Mouse (Mus musculus): ENCODE measurements around the gene Nckap1l. TPM values are rescaled to one million over a fixed set of nuclear protein-coding genes. Genes with fewer than 3 reads are reported as not detected.

The Nckap1l gene
- 2.5 and 3.1 TPM in 2 replicates for polyA plus RNA-seq (2015; fragmentation: Nextera tagmentation; extraction: Ambion mirVana)

DNA sequence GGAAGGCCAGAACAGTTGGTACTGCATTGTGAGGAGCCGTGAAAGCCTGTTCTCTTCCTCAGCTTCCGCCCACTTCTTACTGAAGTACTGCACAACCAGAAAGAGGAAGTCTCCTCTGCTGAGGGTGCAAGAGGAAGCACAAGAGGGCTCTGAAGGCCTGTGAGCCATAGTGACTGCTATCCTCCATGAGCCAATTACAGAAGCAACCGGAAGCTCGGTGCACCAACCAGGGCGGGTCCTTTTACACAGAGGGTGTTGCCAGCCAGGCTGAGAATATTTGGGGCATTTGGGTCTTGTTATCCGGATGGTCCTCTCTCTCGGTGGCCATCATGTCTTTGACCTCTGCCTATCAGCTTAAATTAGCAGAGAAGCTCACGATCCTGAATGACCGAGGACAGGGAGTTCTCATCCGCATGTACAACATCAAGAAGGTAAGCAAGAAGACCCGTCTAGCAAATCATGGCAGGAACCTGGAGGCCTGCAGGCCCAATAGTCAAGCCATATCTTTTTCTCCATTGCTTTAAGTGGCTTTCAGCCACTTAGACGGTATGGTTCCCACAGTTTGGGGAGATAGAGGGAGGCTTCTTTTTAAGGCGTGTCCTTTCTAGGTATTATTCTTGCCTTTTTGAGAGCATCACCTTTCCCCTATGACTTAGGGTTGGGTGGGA, at the start of gene Nckap1l:
Gene Nckap1l, plus strand, starts transcription at position 244 of the 668 bp plus-strand sequence.

DNA sequence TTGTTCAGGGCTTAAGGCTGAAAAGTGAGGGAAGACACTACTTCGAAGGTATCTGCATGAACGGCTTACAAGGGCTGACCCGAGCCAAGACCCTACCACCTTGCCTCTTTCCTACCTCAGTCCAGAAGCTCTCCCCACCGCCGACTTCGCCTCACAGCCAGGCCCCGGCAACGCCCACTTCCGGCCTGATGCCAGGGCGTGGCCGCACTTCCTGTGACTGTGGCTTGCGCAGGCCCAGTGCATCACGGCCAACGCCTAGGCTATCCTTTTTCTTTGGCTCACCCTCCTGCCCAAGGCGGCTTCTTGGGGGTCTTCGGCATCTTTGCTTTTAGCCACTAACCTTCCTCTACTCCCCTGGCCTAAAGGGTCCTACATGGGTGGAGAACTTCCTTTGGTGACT, 23.4 kb upstream of the Nckap1l start, which contains the start of gene Gtsf1:
Gene Gtsf1, minus strand, starts transcription at position 230 of the 400 bp plus-strand sequence.

DNA sequence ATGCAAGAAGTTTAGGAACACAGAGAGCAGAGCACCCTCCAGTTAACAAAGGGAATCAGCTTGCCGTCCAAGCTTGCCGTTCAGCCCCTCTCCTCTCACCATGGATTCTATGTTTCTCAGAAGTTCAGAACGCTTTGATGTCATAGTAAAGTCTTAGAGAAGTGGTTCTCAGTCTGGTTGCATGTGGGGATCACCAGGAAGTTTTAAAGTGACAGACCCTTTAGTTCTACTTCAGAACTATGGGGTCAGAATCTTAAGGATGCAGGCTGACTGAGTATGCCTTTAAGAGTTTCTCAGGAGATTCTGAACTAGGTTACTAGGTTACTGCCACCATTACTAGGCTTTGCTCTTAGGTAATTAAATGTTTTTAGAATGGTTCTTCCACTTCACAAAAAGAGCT, 5.2 kb upstream of the Nckap1l start, which contains the start of gene Gtsf2:
Gene Gtsf2, minus strand, starts transcription at position 101 of the 400 bp plus-strand sequence.

DNA sequence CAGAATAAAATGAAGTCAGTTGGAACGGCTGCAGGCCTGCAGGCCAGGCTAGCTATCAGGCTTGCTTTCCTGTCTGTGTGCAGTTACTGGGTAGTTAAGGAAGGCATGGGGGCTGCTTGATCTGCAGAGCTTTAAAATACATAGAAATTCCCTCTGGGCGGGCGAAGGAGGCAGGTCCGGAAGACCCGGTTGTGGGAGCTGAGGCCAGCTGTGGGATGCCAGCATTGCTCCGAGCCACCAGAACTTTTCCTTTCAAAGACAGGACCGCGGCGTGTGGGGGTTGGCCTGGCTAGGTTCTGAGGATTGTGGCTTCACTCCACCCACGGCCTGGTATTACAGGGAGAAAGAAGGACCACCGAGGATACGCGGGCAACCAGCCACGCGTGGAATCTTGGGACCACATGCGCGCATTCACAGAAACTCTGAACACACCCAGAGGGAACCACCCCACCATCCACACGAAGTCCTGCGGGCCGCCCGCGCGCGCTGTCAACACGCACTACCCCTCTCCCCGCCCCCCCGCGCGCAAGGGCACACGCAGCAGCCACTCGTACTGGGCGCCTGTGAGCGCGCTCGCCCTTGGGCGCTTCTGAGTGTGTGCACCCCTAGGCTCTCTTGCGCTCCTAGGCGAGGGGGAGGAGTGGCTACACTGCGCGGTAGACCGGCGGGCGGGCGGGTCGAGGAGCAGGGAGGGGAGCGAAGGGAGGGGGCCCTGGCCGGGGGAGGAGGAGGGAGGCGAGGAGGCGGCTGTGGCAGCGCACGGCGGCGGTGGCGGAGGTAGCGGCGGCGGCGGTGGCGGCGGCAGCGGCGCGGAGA, 49.0 kb downstream of the Nckap1l start, which contains the start of gene Pde1b:
Gene Pde1b, plus strand, starts transcription at position 600 of the 816 bp plus-strand sequence.

DNA sequence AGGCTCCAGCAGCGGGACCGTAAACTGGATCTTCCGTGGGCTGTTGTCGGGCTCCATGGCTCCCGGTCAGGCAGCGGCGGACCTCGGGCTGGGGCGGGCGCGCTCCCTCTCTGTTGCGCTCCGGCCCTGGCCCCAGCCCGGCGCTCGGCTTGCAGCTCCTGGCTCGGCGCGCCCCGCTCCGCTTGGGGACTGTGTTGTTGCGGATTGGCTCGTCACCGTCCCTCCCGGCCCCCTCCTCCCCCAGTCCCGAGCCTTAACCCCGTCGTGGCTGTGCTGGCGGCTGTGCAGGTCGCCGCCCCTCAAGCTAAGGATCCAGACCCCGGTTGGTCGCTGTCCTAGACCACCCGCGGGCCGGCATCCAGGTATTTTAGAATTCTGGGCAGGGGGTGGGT, 84.2 kb downstream of the Nckap1l start, which contains the start of gene Ppp1r1a:
Gene Ppp1r1a, minus strand, starts transcription at position 182 of the 392 bp plus-strand sequence.

Other genes with a start within 250 kb of the Nckap1l start
- 34.1 and 36.8 TPM in 2 replicates for gene Cbx5, start 214.0 kb upstream of the Nckap1l start, polyA plus RNA-seq (2015; fragmentation: Nextera tagmentation; extraction: Ambion mirVana)
- gene Hnrnpa1, start 213.4 kb upstream of the Nckap1l start, polyA plus RNA-seq (2015; fragmentation: Nextera tagmentation; extraction: Ambion mirVana) = 222 and 236 TPM in 2 replicates
- 0.59 and 0.71 TPM in 2 replicates for gene Nfe2, start 195.4 kb upstream of the Nckap1l start, polyA plus RNA-seq (2015; fragmentation: Nextera tagmentation; extraction: Ambion mirVana)
- 82.6 and 111 TPM in 2 replicates for gene Copz1, start 181.1 kb upstream of the Nckap1l start, polyA plus RNA-seq (2015; fragmentation: Nextera tagmentation; extraction: Ambion mirVana)
- gene Gpr84, start 143.2 kb upstream of the Nckap1l start, polyA plus RNA-seq (2015; fragmentation: Nextera tagmentation; extraction: Ambion mirVana) = 0.14 TPM in 1 of 2 replicates, not detected in the other
- gene Zfp385a, start 113.7 kb upstream of the Nckap1l start, polyA plus RNA-seq (2015; fragmentation: Nextera tagmentation; extraction: Ambion mirVana) = 11.7 and 14.2 TPM in 2 replicates
- 28.8 and 29.7 TPM in 2 replicates for gene Itga5, start 87.0 kb upstream of the Nckap1l start, polyA plus RNA-seq (2015; fragmentation: Nextera tagmentation; extraction: Ambion mirVana)
- gene Gtsf1, start 23.3 kb upstream of the Nckap1l start, polyA plus RNA-seq (2015; fragmentation: Nextera tagmentation; extraction: Ambion mirVana) = 0.34 TPM in 1 of 2 replicates, not detected in the other
- gene Gtsf2, start 5.3 kb upstream of the Nckap1l start, polyA plus RNA-seq (2015; fragmentation: Nextera tagmentation; extraction: Ambion mirVana) = not detected in 2 replicates
- 1.1 and 1.3 TPM in 2 replicates for gene Pde1b, start 49.2 kb downstream of the Nckap1l start, polyA plus RNA-seq (2015; fragmentation: Nextera tagmentation; extraction: Ambion mirVana)
- gene Ppp1r1a, start 84.2 kb downstream of the Nckap1l start, polyA plus RNA-seq (2015; fragmentation: Nextera tagmentation; extraction: Ambion mirVana) = 84.1 and 105 TPM in 2 replicates
- gene Glycam1, start 111.3 kb downstream of the Nckap1l start, polyA plus RNA-seq (2015; fragmentation: Nextera tagmentation; extraction: Ambion mirVana) = 0.16 and 0.67 TPM in 2 replicates

Data from skeletal muscle tissue, postnatal 0 days (tissue).